Comparison of ENCODE assay signal across 21 mouse cellular contexts in genomic region chr13:99118901-99119300, GRCm38 (mm10).
DNase-seq lines count a peak whose midpoint lies in the region; ATAC-seq and TF ChIP-seq lines count a peak whose summit lies in the region.
"Had no signal": no experiment of that assay in that cellular context is flagged by ENCODE, and none has a peak within 500 bp of the region (broad histone marks: within the 10 kb centered on the region; RNA-seq: fewer than 3 reads in every experiment).

No protein-coding gene starts in this region.

- no peak overlapping the region for H3K27ac ChIP-seq in hindbrain, embryonic 14.5 days
- no peak overlapping the region for H3K27ac ChIP-seq in hindbrain, embryonic 16.5 days (ENCODE audit: low read depth, low read length)
- peak overlapping the region; percentile 70 for H3K27ac ChIP-seq in kidney, postnatal 0 days
- no peak overlapping the region for H3K27ac ChIP-seq in midbrain, embryonic 16.5 days (ENCODE audit: low read length)
- H3K27ac ChIP-seq: heart, adult 2 months; heart, embryonic 15.5 days; layer of hippocampus, adult 2 months; limb, embryonic 15.5 days; liver, embryonic 15.5 days; neural tube, embryonic 12.5 days had no signal

- H3K9me3 ChIP-seq in hindbrain, embryonic 14.5 days (ENCODE audit: control insufficient read depth, low read length): no peaks in the 10 kb centered on the region
- no peaks in the 10 kb centered on the region; the same call in 1 of the 2 replicates for H3K9me3 ChIP-seq in hindbrain, embryonic 16.5 days (ENCODE audit: control insufficient read depth, low read length)
- no peaks in the 10 kb centered on the region for H3K9me3 ChIP-seq in kidney, postnatal 0 days (replicated peaks; ENCODE audit: low read length)
- no peaks in the 10 kb centered on the region for H3K9me3 ChIP-seq in midbrain, embryonic 16.5 days (replicated peaks; ENCODE audit: control insufficient read depth, low read length, poor library complexity, severe bottlenecking)
- H3K9me3 ChIP-seq: heart, embryonic 15.5 days; limb, embryonic 15.5 days; liver, embryonic 15.5 days; neural tube, embryonic 12.5 days had no signal

- H3K4me2 ChIP-seq in hindbrain, embryonic 14.5 days (replicated peaks): no peak overlapping the region
- H3K4me2 ChIP-seq in hindbrain, embryonic 16.5 days (ENCODE audit: low read length): no peak overlapping the region
- no peak overlapping the region for H3K4me2 ChIP-seq in kidney, postnatal 0 days (ENCODE audit: low read length)
- no peak overlapping the region for H3K4me2 ChIP-seq in midbrain, embryonic 16.5 days (ENCODE audit: low read length)
- H3K4me2 ChIP-seq: heart, embryonic 15.5 days; limb, embryonic 15.5 days; liver, embryonic 15.5 days; neural tube, embryonic 12.5 days had no signal

- DNase-seq in hindbrain, embryonic 14.5 days (ENCODE audit: low spot score): no peak
- no peak for DNase-seq in kidney, postnatal 0 days (ENCODE audit: low spot score)
- DNase-seq in kidney, adult 11 months: no peak
- DNase-seq in kidney, postnatal 36 days: peak; percentile 28 to 53
- DNase-seq in cerebellum, adult 8-10 months: no peak
- DNase-seq: adrenal gland, adult 2 months; cerebellum, adult 9-11 months; gastrocnemius, postnatal 14 days; heart, adult 2 months; heart, postnatal 4 days; spleen, adult 18-20 months; thymus, adult 18-20 months; thymus, postnatal 4 days had no signal

- no peaks in the 10 kb centered on the region for H3K27me3 ChIP-seq in hindbrain, embryonic 14.5 days (ENCODE audit: control insufficient read depth, insufficient read depth, low read length)
- no peaks in the 10 kb centered on the region for H3K27me3 ChIP-seq in hindbrain, embryonic 16.5 days (replicated peaks; ENCODE audit: control insufficient read depth, insufficient read depth, low read length)
- no peaks in the 10 kb centered on the region for H3K27me3 ChIP-seq in kidney, postnatal 0 days (ENCODE audit: insufficient read depth, low read length)
- H3K27me3 ChIP-seq in midbrain, embryonic 16.5 days (ENCODE audit: control insufficient read depth, insufficient read depth, low read depth, low read length): no peaks in the 10 kb centered on the region
- H3K27me3 ChIP-seq: heart, embryonic 15.5 days; limb, embryonic 15.5 days; liver, embryonic 15.5 days; neural tube, embryonic 12.5 days had no signal

- WGBS in hindbrain, embryonic 14.5 days: 42% methylated on average over 7 of the region's 7 CpGs
- 43% methylated on average over 7 of the region's 7 CpGs for WGBS in hindbrain, embryonic 16.5 days
- WGBS in kidney, postnatal 0 days: 53% methylated on average over 7 of the region's 7 CpGs
- 47% methylated on average over 7 of the region's 7 CpGs for WGBS in midbrain, embryonic 16.5 days

- peak; percentile 37; the same call in 1 of the 2 replicates for ATAC-seq in hindbrain, embryonic 14.5 days (ENCODE audit: low FRiP score)
- ATAC-seq in hindbrain, embryonic 16.5 days: no peak
- 0 out of 2 replicates have a peak, but pooled peaks have one; percentile 47 for ATAC-seq in kidney, postnatal 0 days (replicated peaks; ENCODE audit: low FRiP score, low read depth)
- ATAC-seq in midbrain, embryonic 16.5 days: 0 out of 2 replicates have a peak, but pooled peaks have one; percentile 42
- ATAC-seq: intestine, embryonic 16.5 days had no signal

- H3K4me1 ChIP-seq in hindbrain, embryonic 14.5 days (replicated peaks; ENCODE audit: control insufficient read depth, insufficient read depth, low read length): no peaks in the 10 kb centered on the region
- no peaks in the 10 kb centered on the region for H3K4me1 ChIP-seq in hindbrain, embryonic 16.5 days (ENCODE audit: control insufficient read depth, insufficient read depth, low read depth, low read length)
- H3K4me1 ChIP-seq in kidney, postnatal 0 days (replicated peaks; ENCODE audit: insufficient read depth, low read length): no peaks in the 10 kb centered on the region; the same call in 1 of the 2 replicates
- H3K4me1 ChIP-seq in midbrain, embryonic 16.5 days (ENCODE audit: control insufficient read depth, insufficient read depth, low read length): no peaks in the 10 kb centered on the region

- TF ChIP-seq CTCF in kidney, postnatal 0 days (IDR thresholded peaks at IDR 0.05; ENCODE audit: low read depth): no peak

- H3K9ac ChIP-seq in hindbrain, embryonic 14.5 days: no peak overlapping the region
- no peak overlapping the region for H3K9ac ChIP-seq in hindbrain, embryonic 16.5 days (ENCODE audit: low read depth, low read length)
- H3K9ac ChIP-seq in kidney, postnatal 0 days (ENCODE audit: low read depth, low read length): no peak overlapping the region
- no peak overlapping the region for H3K9ac ChIP-seq in midbrain, embryonic 16.5 days (ENCODE audit: low read depth, low read length)
- H3K9ac ChIP-seq: heart, embryonic 15.5 days; limb, embryonic 15.5 days; liver, embryonic 15.5 days; neural tube, embryonic 12.5 days had no signal

- H3K36me3 ChIP-seq in hindbrain, embryonic 14.5 days (replicated peaks; ENCODE audit: control insufficient read depth, insufficient read depth): no peaks in the 10 kb centered on the region
- no peaks in the 10 kb centered on the region for H3K36me3 ChIP-seq in hindbrain, embryonic 16.5 days (ENCODE audit: control insufficient read depth, insufficient read depth, low read length)
- H3K36me3 ChIP-seq in kidney, postnatal 0 days (ENCODE audit: insufficient read depth, low read length): no peaks in the 10 kb centered on the region
- no peaks in the 10 kb centered on the region for H3K36me3 ChIP-seq in midbrain, embryonic 16.5 days (ENCODE audit: control insufficient read depth, insufficient read depth, low read length)
- H3K36me3 ChIP-seq: heart, embryonic 15.5 days; limb, embryonic 15.5 days; liver, embryonic 15.5 days; neural tube, embryonic 12.5 days had no signal

- no peak overlapping the region for H3K4me3 ChIP-seq in hindbrain, embryonic 14.5 days (replicated peaks; ENCODE audit: low read length)
- no peak overlapping the region for H3K4me3 ChIP-seq in hindbrain, embryonic 16.5 days (ENCODE audit: low read length)
- H3K4me3 ChIP-seq in kidney, postnatal 0 days (replicated peaks; ENCODE audit: low read depth, low read length): no peak overlapping the region
- H3K4me3 ChIP-seq in midbrain, embryonic 16.5 days (ENCODE audit: low read depth, low read length): no peak overlapping the region
- H3K4me3 ChIP-seq: heart, adult 2 months; heart, embryonic 15.5 days; layer of hippocampus, adult 2 months; limb, embryonic 15.5 days; liver, embryonic 15.5 days; neural tube, embryonic 12.5 days had no signal

Comparison
In these comparisons a context has a peak if more than half of its experiments do, and no peak if none do; other contexts are left out.
1. DNase-seq: peak in kidney, postnatal 36 days (2 of 2); none in hindbrain, embryonic 14.5 days (single experiment), kidney, postnatal 0 days (single experiment), kidney, adult 11 months (single experiment) and cerebellum, adult 8-10 months (single experiment).